Mouse (Mus musculus) myocyte (in vitro differentiated cells): ENCODE results near the gene Olfr1346.

Experiments
- CEBPB ChIP-seq: IDR thresholded peaks from 2 replicates; pipeline ENCODE4 v1.6.1; 2011; ENCODE audit warnings: mild to moderate bottlenecking, moderate library complexity; ENCODE audit not compliant: poor library complexity, insufficient read depth, severe bottlenecking
- E2F4 ChIP-seq: IDR thresholded peaks from one replicate; pipeline ENCODE4 v1.6.1; 2011; ENCODE audit warnings: mild to moderate bottlenecking, control low read depth, moderate library complexity; ENCODE audit not compliant: insufficient read depth
- MAX ChIP-seq: IDR thresholded peaks from one replicate; pipeline ENCODE4 v1.6.1; 2011; ENCODE audit warnings: low read depth, mild to moderate bottlenecking, control low read depth
- MYOD1 ChIP-seq, 3 experiments: IDR thresholded peaks; one replicate each; pipeline ENCODE4 v1.6.1; 2011; ENCODE audit warnings: control low read depth in 2 of 3, low read depth in 2 of 3, mild to moderate bottlenecking in 2 of 3, moderate library complexity in 1 of 3; ENCODE audit not compliant: insufficient read length in 2 of 3, control insufficient read depth in 1 of 3
- MYOG ChIP-seq, 3 experiments: IDR thresholded peaks; one replicate each; pipeline ENCODE4 v1.6.1; 2011; ENCODE audit warnings: control low read depth in 2 of 3, low read depth in 2 of 3, mild to moderate bottlenecking in 2 of 3; ENCODE audit not compliant: insufficient read length in 2 of 3, control insufficient read depth in 1 of 3, insufficient read depth in 1 of 3
- POLR2A ChIP-seq: IDR thresholded peaks from one replicate; pipeline ENCODE4 v1.6.1; 2011; ENCODE audit warnings: low read depth, mild to moderate bottlenecking, control low read depth, moderate library complexity; ENCODE audit not compliant: insufficient read length
- POLR2AphosphoS2 ChIP-seq: IDR thresholded peaks from one replicate; pipeline ENCODE4 v1.6.1; 2011; ENCODE audit warnings: low read depth, control low read depth; ENCODE audit not compliant: insufficient read length
- REST ChIP-seq: IDR thresholded peaks from one replicate; pipeline ENCODE4 v1.6.1; 2011; ENCODE audit warnings: mild to moderate bottlenecking, control low read depth, moderate library complexity; ENCODE audit not compliant: insufficient read depth, insufficient read length
- SRF ChIP-seq: IDR thresholded peaks from one replicate; pipeline ENCODE4 v1.6.1; 2011; ENCODE audit warnings: low read depth; ENCODE audit not compliant: control insufficient read depth, insufficient read length
- TCF12 ChIP-seq: IDR thresholded peaks from one replicate; pipeline ENCODE4 v1.6.1; 2011; ENCODE audit warnings: mild to moderate bottlenecking, control low read depth; ENCODE audit not compliant: poor library complexity, insufficient read depth, severe bottlenecking
- TCF3 ChIP-seq: IDR thresholded peaks from one replicate; pipeline ENCODE4 v1.6.1; 2011; ENCODE audit warnings: low read depth, control low read depth; ENCODE audit not compliant: insufficient read length
- USF1 ChIP-seq: IDR thresholded peaks from one replicate; pipeline ENCODE4 v1.6.1; 2011; ENCODE audit warnings: low read depth, mild to moderate bottlenecking, control low read depth, moderate library complexity

DNA sequence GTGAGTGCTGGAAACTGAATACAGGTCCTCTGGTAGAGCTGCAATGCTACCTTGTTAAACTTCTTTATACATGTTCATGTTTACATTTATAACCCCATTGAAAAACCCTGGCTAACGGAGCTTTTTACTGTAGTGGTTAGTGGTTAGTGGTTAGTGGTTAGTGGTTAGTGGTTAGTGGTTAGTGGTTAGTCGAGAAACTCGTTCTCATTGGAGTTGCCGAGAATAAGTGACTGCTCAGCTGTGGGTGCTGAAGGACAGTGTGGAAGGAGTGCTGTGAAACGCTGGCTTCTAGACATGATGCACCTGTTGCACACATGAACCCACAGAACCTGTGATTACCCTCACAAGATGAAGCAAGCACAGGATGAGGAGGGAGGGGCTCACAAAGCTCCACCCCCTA, 19.1 kb upstream of the Olfr1346 start:
- no peak for TF ChIP-seq POLR2A
- no peak for TF ChIP-seq USF1
- TF ChIP-seq TCF3, result no peak
- TF ChIP-seq E2F4, result no peak
- TF ChIP-seq MYOD1 (IDR thresholded peaks at IDR 0.05; ENCODE audit: control insufficient read depth in 1 of 3, insufficient read length in 2 of 3, low read depth in 2 of 3), result no peak
- no peak for TF ChIP-seq MYOG (IDR thresholded peaks at IDR 0.05; ENCODE audit: control insufficient read depth in 1 of 3, insufficient read depth in 1 of 3, insufficient read length in 2 of 3, low read depth in 2 of 3)
- TF ChIP-seq POLR2AphosphoS2, result no peak
- no peak for TF ChIP-seq CEBPB
- TF ChIP-seq REST, result no peak
- TF ChIP-seq TCF12, result no peak
- no peak for TF ChIP-seq SRF
- TF ChIP-seq MAX, result no peak
